ENCODE assay signal across 20 mouse cellular contexts in genomic region chr7:133029004-133029403, GRCm38 (mm10).
DNase-seq lines count a peak whose midpoint lies in the region; ATAC-seq and TF ChIP-seq lines count a peak whose summit lies in the region.
"Had no signal": no experiment of that assay in that cellular context is flagged by ENCODE, and none has a peak within 500 bp of the region (broad histone marks: within the 10 kb centered on the region; RNA-seq: fewer than 3 reads in every experiment).

No protein-coding gene starts in this region.

- TF ChIP-seq RAD21 in MEL (IDR thresholded peaks at IDR 0.05; ENCODE audit: low read depth, low read length): no peak

- peak overlapping the region; percentile 34; the same call in 1 of the 2 replicates for H3K4me2 ChIP-seq in intestine, embryonic 15.5 days (replicated peaks)
- H3K4me2 ChIP-seq in midbrain, embryonic 16.5 days (ENCODE audit: low read length): no peak overlapping the region
- H3K4me2 ChIP-seq: embryonic facial prominence, embryonic 13.5 days; heart, embryonic 12.5 days; hindbrain, embryonic 15.5 days had no signal

- H3K27ac ChIP-seq in MEL (ENCODE audit: control insufficient read depth, low read depth, low read length): peak overlapping the region; percentile 29
- H3K27ac ChIP-seq in intestine, embryonic 15.5 days: peak overlapping the region; percentile 62; the same call in 1 of the 2 replicates
- no peak overlapping the region for H3K27ac ChIP-seq in midbrain, embryonic 16.5 days (ENCODE audit: low read length)
- H3K27ac ChIP-seq: embryonic facial prominence, embryonic 13.5 days; gastrocnemius, adult 2 months; hindbrain, embryonic 15.5 days had no signal

- no peak for ATAC-seq in CD4-positive, CD25-positive, alpha-beta regulatory T cell, adult 4 months
- ATAC-seq in intestine, embryonic 15.5 days: peak; percentile 53
- no peak for ATAC-seq in midbrain, embryonic 16.5 days
- ATAC-seq: activated CD4-positive, CD25-positive, alpha-beta regulatory T cell, adult 4 months; forebrain, embryonic 14.5 days; Patski had no signal

- H3K36me3 ChIP-seq in MEL (ENCODE audit: control insufficient read depth in 1 of 2, insufficient read depth in 2 of 2, low read length in 2 of 2): peaks cover 2 to 22% of the 10 kb centered on the region in 2 experiments; a peak in 3 of 4 replicates
- no peaks in the 10 kb centered on the region for H3K36me3 ChIP-seq in intestine, embryonic 15.5 days
- no peaks in the 10 kb centered on the region for H3K36me3 ChIP-seq in midbrain, embryonic 16.5 days (ENCODE audit: control insufficient read depth, insufficient read depth, low read length)
- H3K36me3 ChIP-seq: heart, embryonic 12.5 days; hindbrain, embryonic 15.5 days had no signal

- peak; percentile 46 to 51; a peak in 3 of 4 replicates for TF ChIP-seq EP300 in MEL (IDR thresholded peaks at IDR 0.05; ENCODE audit: low read depth in 1 of 2, low read length in 2 of 2)

- H3K79me2 ChIP-seq in MEL (ENCODE audit: control insufficient read depth, insufficient read depth, low read length, poor library complexity): 0 out of 2 replicates have a peak, but pooled peaks cover 6% of the 10 kb centered on the region

- 67% methylated on average over 8 of the region's 8 CpGs for WGBS in intestine, embryonic 15.5 days
- WGBS in midbrain, embryonic 16.5 days: 93% methylated on average over 8 of the region's 8 CpGs

- peak; percentile 26 for DNase-seq in CD4-positive, CD25-positive, alpha-beta regulatory T cell, adult 2 months (ENCODE audit: low read depth, low spot score)
- DNase-seq in MEL (ENCODE audit: low read depth, low spot score): peak; percentile 65
- peak; percentile 8 for DNase-seq in naive thymus-derived CD4-positive, alpha-beta T cell, adult 2 months (ENCODE audit: low read depth)
- DNase-seq in spleen, postnatal 14 days (ENCODE audit: low spot score in 2 of 2): no peak
- DNase-seq in urinary bladder, postnatal 10 days (ENCODE audit: low spot score): no peak
- DNase-seq: adrenal gland, postnatal 14 days; cerebellum, adult 11-12 months; cerebellum, adult 9-10 months; cerebellum, postnatal 25 days; gastrocnemius, adult 2 months; gastrocnemius, postnatal 25 days had no signal

- no peak overlapping the region for H3K4me3 ChIP-seq in MEL (ENCODE audit: control insufficient read depth in 1 of 2, insufficient read depth in 1 of 2, low read depth in 2 of 2, low read length in 2 of 2)
- no peak overlapping the region for H3K4me3 ChIP-seq in intestine, embryonic 15.5 days (replicated peaks)
- H3K4me3 ChIP-seq in midbrain, embryonic 16.5 days (ENCODE audit: low read depth, low read length): no peak overlapping the region
- H3K4me3 ChIP-seq: embryonic facial prominence, embryonic 13.5 days; gastrocnemius, adult 2 months; heart, embryonic 12.5 days; hindbrain, embryonic 15.5 days had no signal

- TF ChIP-seq CTCF in MEL (IDR thresholded peaks at IDR 0.05 in 2 of 3, conservative IDR thresholded peaks at IDR 0.05 in 1 of 3; ENCODE audit: control insufficient read depth in 1 of 3, insufficient read depth in 1 of 3, low read depth in 2 of 3, low read length in 3 of 3, poor library complexity in 1 of 3, severe bottlenecking in 1 of 3): no peak

- H3K9me3 ChIP-seq in MEL (replicated peaks; ENCODE audit: insufficient read depth, low read length): no peaks in the 10 kb centered on the region
- H3K9me3 ChIP-seq in intestine, embryonic 15.5 days: no peaks in the 10 kb centered on the region
- no peaks in the 10 kb centered on the region for H3K9me3 ChIP-seq in midbrain, embryonic 16.5 days (replicated peaks; ENCODE audit: control insufficient read depth, low read length, poor library complexity, severe bottlenecking)
- H3K9me3 ChIP-seq: embryonic facial prominence, embryonic 13.5 days; heart, embryonic 12.5 days; hindbrain, embryonic 15.5 days had no signal

- TF ChIP-seq POLR2A in MEL (IDR thresholded peaks at IDR 0.05; ENCODE audit: control insufficient read depth in 1 of 2, insufficient read depth in 1 of 2, low read depth in 1 of 2, low read length in 2 of 2, poor library complexity in 1 of 2): no peak

- H3K9ac ChIP-seq in MEL (ENCODE audit: control insufficient read depth, low read depth, low read length, poor library complexity, severe bottlenecking): no peak overlapping the region
- H3K9ac ChIP-seq in intestine, embryonic 15.5 days: no peak overlapping the region
- no peak overlapping the region for H3K9ac ChIP-seq in midbrain, embryonic 16.5 days (ENCODE audit: low read depth, low read length)
- H3K9ac ChIP-seq: embryonic facial prominence, embryonic 13.5 days; heart, embryonic 12.5 days; hindbrain, embryonic 15.5 days had no signal

- H3K27me3 ChIP-seq in MEL (ENCODE audit: control insufficient read depth in 1 of 2, insufficient read depth in 2 of 2, low read length in 2 of 2): no peaks in the 10 kb centered on the region
- no peaks in the 10 kb centered on the region for H3K27me3 ChIP-seq in intestine, embryonic 15.5 days (replicated peaks)
- no peaks in the 10 kb centered on the region for H3K27me3 ChIP-seq in midbrain, embryonic 16.5 days (ENCODE audit: control insufficient read depth, insufficient read depth, low read depth, low read length)
- H3K27me3 ChIP-seq: embryonic facial prominence, embryonic 13.5 days; heart, embryonic 12.5 days; hindbrain, embryonic 15.5 days; Patski had no signal

- H3K4me1 ChIP-seq in MEL (ENCODE audit: control insufficient read depth in 1 of 2, insufficient read depth in 2 of 2, low read length in 2 of 2): peaks cover 8 to 21% of the 10 kb centered on the region in 2 experiments
- peaks cover 39% of the 10 kb centered on the region for H3K4me1 ChIP-seq in intestine, embryonic 15.5 days (replicated peaks)
- peaks cover 13% of the 10 kb centered on the region for H3K4me1 ChIP-seq in midbrain, embryonic 16.5 days (ENCODE audit: control insufficient read depth, insufficient read depth, low read length)

TF ChIP-seq in MEL, 35 proteins besides CTCF, POLR2A, EP300 and RAD21:
- TF ChIP-seq NRF1 (IDR thresholded peaks at IDR 0.05; ENCODE audit: insufficient read depth, low read depth, low read length, poor library complexity, severe bottlenecking): no peak
- TF ChIP-seq NELFE (IDR thresholded peaks at IDR 0.05; ENCODE audit: low read depth, low read length): 0 out of 2 replicates have a peak, but pooled peaks have one; percentile 16
- TF ChIP-seq ETS1 (IDR thresholded peaks at IDR 0.05; ENCODE audit: low read depth, low read length): 0 out of 2 replicates have a peak, but pooled peaks have one; percentile 46
- no peak for TF ChIP-seq SIN3A (IDR thresholded peaks at IDR 0.05; ENCODE audit: low read length)
- TF ChIP-seq GATA1 (IDR thresholded peaks at IDR 0.05; ENCODE audit: low read depth, low read length): peak; percentile 70
- no peak for TF ChIP-seq MYB (IDR thresholded peaks at IDR 0.05; ENCODE audit: low read depth, low read length)
- TF ChIP-seq ZC3H11A (IDR thresholded peaks at IDR 0.05; ENCODE audit: low read depth, low read length): no peak

Comparison
In these comparisons a context has a peak if more than half of its experiments do, and no peak if none do; other contexts are left out.
1. DNase-seq: peak in CD4-positive, CD25-positive, alpha-beta regulatory T cell, adult 2 months (single experiment), MEL (single experiment) and naive thymus-derived CD4-positive, alpha-beta T cell, adult 2 months (single experiment); none in spleen, postnatal 14 days (0 of 2) and urinary bladder, postnatal 10 days (single experiment).